Mouse (Mus musculus) hindbrain, embryonic 14.5 days (tissue): ENCODE results near the gene Vmn2r60. TPM values are rescaled to one million over a fixed set of nuclear protein-coding genes. Genes with fewer than 3 reads are reported as not detected.
"Not testable (repeated sequence)": the region's sequence is repeated elsewhere in the genome, so short reads cannot be mapped to it uniquely, and the experiment has no call there.

Source experiments
- ATAC-seq: fragments of 200-750 bp; cut with Nextera tagmentation; 2 replicates; pipeline ENCODE4 v1.8.0; 2017; ENCODE audit warnings: moderate number of reproducible peaks, mild to moderate bottlenecking, moderate TSS enrichment, moderate library complexity; ENCODE audit not compliant: low FRiP score
- DNase-seq: peaks from one replicate; pipeline ENCODE4 v3.0.0-alpha.2; 2015; ENCODE audit warnings: low spot score
- H3K27ac ChIP-seq: fragments of 300-500 bp; sonication (generic); 2 replicates; pipeline ENCODE4 v1.5.1; 2014; ENCODE audit warnings: mild to moderate bottlenecking, moderate library complexity
- H3K27me3 ChIP-seq: fragments of 300-500 bp; sonication (generic); 2 replicates; pipeline ENCODE4 v1.6.1; 2014; ENCODE audit warnings: mild to moderate bottlenecking, low read length, mixed read lengths; ENCODE audit not compliant: control insufficient read depth, insufficient read depth
- H3K36me3 ChIP-seq: fragments of 300-500 bp; sonication (generic); replicated peaks from 2 replicates; pipeline ENCODE4 v1.6.1; 2014; ENCODE audit not compliant: control insufficient read depth, insufficient read depth
- H3K4me1 ChIP-seq: fragments of 300-500 bp; sonication (generic); replicated peaks from 2 replicates; pipeline ENCODE4 v1.6.1; 2014; ENCODE audit warnings: antibody characterized with exemption, low read length, mixed read lengths; ENCODE audit not compliant: control insufficient read depth, insufficient read depth
- H3K4me2 ChIP-seq: fragments of 300-500 bp; sonication (generic); replicated peaks from 2 replicates; pipeline ENCODE4 v1.6.1; 2014; ENCODE audit warnings: mild to moderate bottlenecking, moderate library complexity
- H3K4me3 ChIP-seq: fragments of 300-500 bp; sonication (generic); replicated peaks from 2 replicates; pipeline ENCODE4 v1.5.1; 2014; ENCODE audit warnings: mild to moderate bottlenecking, low read length
- H3K9ac ChIP-seq: fragments of 300-500 bp; sonication (generic); 2 replicates; pipeline ENCODE4 v1.6.1; 2014
- H3K9me3 ChIP-seq: fragments of 300-500 bp; sonication (generic); 2 replicates; pipeline ENCODE4 v1.6.1; 2016; ENCODE audit warnings: low read length; ENCODE audit not compliant: control insufficient read depth
- WGBS: fragments of 180-500 bp; shearing (Covaris S2); extraction: QIAGEN DNeasy Blood & Tissue Kit; methylation state at CpG from one replicate; pipeline ENCODE4 v1.1.7; 2014; 5-methylcytosine and 5-hydroxymethylcytosine counted together
- polyA plus RNA-seq: library from polyadenylated mRNA; unstranded; fragments of >200 nt; fragmentation: Nextera tagmentation; extraction: Ambion mirVana; gene quantifications from 2 replicates; pipeline ENCODE4 v1.2.1, GENCODE M21; 2014

Vmn2r60 gene
- not detected in 2 replicates for polyA plus RNA-seq

DNA sequence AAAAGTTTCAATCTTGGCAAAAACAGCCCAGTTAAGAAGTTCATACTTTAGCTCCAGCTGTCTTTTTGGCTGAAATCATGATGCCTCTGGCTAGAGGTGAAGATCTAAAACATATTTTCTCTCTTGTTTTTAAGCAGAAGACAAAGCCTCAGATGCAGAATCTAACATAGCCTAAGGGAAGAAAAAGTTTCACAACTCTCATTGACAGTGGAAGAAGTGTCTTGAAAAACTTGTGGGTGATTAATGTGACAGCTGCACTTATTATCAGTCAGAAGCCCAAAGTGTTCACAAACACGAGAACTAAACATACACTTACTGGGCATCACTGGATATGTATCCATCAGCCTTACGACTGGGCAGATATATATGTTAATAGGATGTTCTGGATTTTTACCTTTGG is at the start of gene Vmn2r60:
Gene Vmn2r60 (plus strand): TSS at position 301 of the 400 bp plus-strand sequence.
- Histone ChIP-seq H3K4me2 (no peak within 1 kb of the TSS), H3K9ac (no peak within 1 kb of the TSS), H3K36me3 (no peaks in the 10 kb centered on the region), H3K27me3 (no peaks in the 10 kb centered on the region), H3K9me3 (peaks cover 31% of the 10 kb centered on the region), H3K4me3 (no peak within 1 kb of the TSS), H3K27ac (no peak within 1 kb of the TSS), H3K4me1 (no peaks in the 10 kb centered on the region)
- 80% methylated on average over 2 of the region's 2 CpGs for WGBS
- no peak for ATAC-seq
- no peak for DNase-seq

DNA sequence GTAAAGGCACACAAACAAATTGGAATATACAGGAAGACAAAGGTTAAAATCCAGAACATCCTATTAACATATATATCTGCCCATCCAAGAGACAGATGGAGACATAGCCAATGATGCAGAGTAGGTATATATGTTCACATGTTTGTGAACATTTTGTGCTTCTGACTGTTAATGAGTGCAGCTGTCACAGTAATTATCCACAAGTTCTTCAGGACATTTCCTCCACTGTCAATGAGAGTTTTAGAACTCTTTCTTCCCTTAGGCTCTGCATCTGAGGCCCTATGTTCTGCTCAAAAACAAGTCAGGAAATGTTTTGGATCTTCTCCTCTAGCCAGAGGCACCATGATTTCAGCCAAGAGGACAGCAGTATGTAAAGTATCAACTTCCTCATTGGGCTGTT is 48.6 kb upstream of the Vmn2r60 start, which contains the start of gene Vmn2r59:
Gene Vmn2r59 (minus strand): TSS at position 101 of the 400 bp plus-strand sequence.
- Histone ChIP-seq H3K4me2 (no peak within 1 kb of the TSS), H3K27me3 (no peaks in the 10 kb centered on the region), H3K9me3 (peaks cover 38% of the 10 kb centered on the region), H3K4me3 (no peak within 1 kb of the TSS), H3K27ac (no peak within 1 kb of the TSS), H3K36me3 (no peaks in the 10 kb centered on the region), H3K4me1 (no peaks in the 10 kb centered on the region), H3K9ac (no peak within 1 kb of the TSS)
- no peak for DNase-seq
- no peak for ATAC-seq

DNA sequence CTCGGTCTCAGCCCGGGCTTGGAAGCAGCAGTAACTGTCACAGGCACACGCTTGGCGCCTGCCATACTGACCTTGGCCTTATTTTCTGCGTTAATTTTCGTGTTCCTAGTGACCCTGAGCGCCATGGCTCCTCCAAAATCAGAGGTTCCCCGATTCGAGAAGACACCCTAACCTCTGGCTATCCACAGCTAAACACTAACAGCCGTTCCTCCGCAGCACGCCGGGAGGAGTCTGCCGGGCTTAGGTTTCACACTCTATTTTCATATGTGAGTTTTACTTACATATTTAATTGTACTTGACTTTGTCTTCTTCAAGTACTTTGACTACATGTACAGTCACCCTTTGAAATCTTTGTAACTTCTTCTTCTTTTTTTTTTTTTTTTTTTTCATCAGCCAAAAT is 509 bp upstream of the Vmn2r60 start:
- not testable (repeated sequence) for H3K9ac ChIP-seq, DNase-seq
- 87% methylated on average over 11 of the region's 14 CpGs for WGBS

More for the DNA sequence above, 509 bp upstream of the Vmn2r60 start:
- H3K9me3 ChIP-seq, result peaks cover 35% of the 10 kb centered on the region
- not testable (repeated sequence) for H3K4me3 ChIP-seq, H3K4me1 ChIP-seq, H3K27me3 ChIP-seq, H3K27ac ChIP-seq, ATAC-seq, H3K4me2 ChIP-seq, H3K36me3 ChIP-seq

Other genes with a start within 250 kb of the Vmn2r60 start
- not detected in 2 replicates for gene Vmn2r58, start 235.1 kb upstream of the Vmn2r60 start, polyA plus RNA-seq
- not detected in 2 replicates for gene Vmn2r59, start 48.7 kb upstream of the Vmn2r60 start, polyA plus RNA-seq
- not detected in 2 replicates for gene Vmn2r61, start 152.3 kb downstream of the Vmn2r60 start, polyA plus RNA-seq